Mouse (Mus musculus): ENCODE results near the gene Hhipl2. TPM values are rescaled to one million over a fixed set of nuclear protein-coding genes. Genes with fewer than 3 reads are reported as not detected.
A peak's percentile ranks its signal among the peaks of the same experiment; 100 is the strongest.
"Not testable (repeated sequence)": the region's sequence is repeated elsewhere in the genome, so short reads cannot be mapped to it uniquely, and the experiment has no call there.

Hhipl2 gene
- under 1 TPM in 1 of 3 experiments, not detected in 2; 0.15 TPM for polyA plus RNA-seq (2017; shearing (Covaris generic))

DNA sequence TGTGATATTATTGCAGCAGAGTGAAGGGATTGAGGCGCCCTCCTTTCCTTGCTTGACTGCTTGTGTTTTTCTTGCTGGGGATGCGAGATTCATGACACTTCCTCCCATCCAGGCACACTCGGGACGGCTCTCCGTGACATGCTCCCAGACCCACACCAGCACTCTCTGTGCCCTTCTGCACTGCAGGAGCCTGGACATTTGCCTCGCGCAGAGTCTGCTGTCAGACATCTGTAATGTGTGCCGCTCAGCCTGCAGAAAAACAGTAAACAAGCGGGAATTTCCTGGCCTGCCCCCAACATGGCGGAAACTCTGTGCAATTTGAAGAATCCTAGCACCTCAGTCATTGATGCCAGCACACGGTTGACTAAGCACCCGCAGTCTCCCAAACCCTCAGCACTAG lies at the start of gene Hhipl2:
TSS of gene Hhipl2 (plus strand) at position 343 of the 400 bp plus-strand sequence.
- ATAC-seq, result no peak

DNA sequence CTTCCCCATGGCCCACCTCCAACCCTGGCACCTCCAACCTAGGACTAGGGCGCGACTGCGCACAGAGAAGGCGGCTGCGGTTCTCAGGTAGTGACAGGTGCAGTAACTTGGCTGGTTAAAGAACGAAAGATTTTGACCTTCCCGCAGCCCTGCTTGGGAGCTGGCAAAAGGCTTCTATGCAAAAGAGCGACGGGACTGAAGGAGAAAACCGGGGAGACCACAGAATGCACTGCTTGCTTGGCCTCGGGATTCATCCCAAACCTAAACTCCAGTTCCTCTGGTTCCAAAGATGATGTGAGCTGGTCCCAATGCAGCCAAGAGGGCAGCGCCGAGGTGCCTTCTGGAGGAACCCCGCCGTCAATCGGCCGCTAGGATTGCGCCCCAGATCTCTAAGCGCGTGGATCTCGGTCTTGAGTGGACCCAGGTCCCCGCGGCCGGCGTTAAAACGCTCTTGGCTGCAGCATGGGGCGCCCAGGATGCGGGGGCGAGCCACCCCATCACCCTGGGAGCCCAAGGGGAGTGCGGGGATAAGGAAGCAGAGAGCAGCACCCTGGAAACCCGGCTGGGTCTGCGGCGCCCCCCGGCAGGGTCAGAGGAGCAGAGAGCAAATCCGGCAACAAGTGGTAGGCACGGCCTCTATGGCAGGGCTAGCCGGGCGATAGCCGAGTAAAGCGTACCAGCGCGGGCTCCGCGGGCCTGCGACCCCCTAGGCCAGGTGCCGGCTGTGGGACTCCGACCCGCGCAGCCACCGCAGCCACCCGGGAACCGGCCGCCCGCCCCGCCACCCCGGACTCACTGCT lies 49.2 kb upstream of the Hhipl2 start:
- ATAC-seq, result peak; percentile 7

DNA sequence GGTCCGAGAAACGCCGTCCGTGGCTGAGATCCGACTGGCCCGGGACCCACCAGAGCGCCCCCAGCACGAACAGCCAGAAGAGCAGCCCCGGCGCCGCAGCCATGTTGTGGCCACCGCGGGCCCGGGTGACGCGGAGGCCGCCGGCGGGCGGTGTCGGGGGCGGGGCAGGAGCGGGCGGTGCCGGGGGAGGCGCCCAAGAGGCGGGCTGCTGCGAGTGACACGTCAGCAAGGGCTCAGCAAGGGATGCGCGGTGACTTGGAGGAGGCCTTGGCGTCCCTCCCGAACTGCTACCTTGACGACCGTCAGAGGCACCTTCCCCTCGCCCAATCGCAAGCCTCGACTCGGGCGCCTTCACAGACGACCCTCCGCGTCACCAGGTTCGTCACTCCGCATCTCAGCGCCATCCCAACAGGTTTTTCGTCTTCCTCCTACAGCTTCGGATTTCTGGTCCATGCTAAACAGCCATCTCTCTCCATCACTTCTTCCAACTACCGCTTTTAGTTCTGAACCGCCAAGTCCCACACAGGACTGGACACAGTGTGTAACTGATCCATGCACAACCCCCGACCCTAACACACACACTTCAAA lies 48.5 kb upstream of the Hhipl2 start, which contains the start of gene Mia3:
TSS of gene Mia3 (minus strand) at position 127 of the 588 bp plus-strand sequence.
- ATAC-seq, result peak; percentile 97

DNA sequence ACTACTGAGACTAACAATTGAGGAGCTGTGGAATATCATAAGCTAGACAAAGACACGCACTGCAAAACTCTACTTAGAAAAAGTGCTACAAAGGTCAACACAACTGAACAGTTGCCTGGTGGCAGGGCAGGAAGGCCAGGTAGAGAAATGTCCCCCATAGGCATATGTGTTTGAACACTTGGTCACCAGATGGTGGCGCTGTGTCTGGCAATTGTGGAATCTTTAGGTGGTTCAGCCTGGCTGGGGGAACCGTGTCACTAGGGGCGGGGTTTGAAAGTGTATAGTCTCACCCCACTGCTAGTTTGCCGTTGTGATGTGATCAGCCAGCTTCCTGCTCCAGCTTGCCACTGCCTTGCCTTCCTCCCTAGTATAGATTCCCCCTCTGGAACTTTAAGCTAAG lies 43.3 kb upstream of the Hhipl2 start:
- ATAC-seq, result no peak

DNA sequence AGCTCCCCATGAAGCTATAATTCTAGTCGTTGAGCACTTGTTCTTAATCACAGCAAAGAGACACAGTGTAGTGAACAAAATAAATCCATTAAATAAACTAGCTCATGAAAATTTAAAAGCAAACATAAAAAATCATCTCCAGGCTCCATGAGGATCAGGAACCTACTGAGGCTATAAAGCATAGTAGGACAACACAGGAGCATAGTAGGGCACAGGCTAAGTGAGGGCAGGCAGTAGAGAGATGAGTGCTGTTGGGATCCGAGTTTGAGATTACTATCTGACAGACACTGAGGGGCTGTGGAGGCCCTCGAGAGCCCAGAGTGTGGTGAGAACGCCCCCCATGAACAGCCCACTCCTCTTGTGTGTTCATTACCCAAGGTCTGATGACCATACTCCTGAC lies 41.0 kb upstream of the Hhipl2 start:
- no peak for ATAC-seq

DNA sequence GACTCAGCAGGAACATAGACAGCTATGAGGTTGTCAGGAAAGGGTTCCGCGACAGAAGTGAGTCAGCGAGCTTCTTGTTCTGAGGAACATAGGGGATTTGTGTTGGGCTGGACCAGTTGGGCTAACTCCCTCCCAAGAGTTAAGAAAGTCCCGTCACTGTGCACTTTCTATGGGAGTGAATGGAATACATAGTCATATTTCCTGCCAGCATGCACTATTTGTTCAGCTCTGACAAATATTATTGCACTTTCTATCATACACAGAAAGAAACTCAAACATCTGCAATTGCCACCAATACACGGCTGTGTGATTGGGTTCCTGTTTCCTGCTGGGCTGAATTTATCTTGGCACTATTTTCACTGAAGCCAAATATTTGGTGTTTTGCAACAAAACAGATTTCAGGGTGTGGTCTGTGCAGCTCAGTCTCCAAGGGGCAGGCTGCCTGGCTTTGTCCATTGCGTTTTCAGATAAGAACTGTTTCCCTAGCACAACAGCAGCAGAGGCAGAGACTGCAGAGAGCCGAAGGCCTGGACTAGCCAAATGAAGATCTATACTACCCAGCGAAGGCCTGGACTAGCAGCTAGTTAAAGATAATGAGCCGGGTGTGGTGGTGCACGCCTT lies 39.6 kb upstream of the Hhipl2 start:
- ATAC-seq, result no peak

DNA sequence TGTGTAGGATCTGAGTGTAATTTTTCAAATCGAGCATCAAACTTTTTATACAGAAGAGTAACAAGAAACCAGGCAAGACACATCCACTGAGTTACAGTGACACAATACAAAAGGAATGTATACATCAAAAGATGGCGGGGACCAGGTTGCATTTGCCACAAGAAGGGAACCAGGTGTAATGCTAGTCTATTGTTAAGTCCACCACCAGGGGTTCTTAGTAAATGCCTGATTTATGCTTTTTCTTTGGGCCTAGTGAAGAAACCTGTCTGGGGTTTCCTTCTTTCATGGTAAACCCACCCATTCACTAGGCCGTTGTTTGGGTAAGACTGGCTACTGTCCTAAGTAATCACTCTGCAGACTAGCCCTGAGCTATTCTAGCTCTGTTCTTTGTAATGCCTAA lies 38.6 kb upstream of the Hhipl2 start:
- not testable (repeated sequence) for ATAC-seq

DNA sequence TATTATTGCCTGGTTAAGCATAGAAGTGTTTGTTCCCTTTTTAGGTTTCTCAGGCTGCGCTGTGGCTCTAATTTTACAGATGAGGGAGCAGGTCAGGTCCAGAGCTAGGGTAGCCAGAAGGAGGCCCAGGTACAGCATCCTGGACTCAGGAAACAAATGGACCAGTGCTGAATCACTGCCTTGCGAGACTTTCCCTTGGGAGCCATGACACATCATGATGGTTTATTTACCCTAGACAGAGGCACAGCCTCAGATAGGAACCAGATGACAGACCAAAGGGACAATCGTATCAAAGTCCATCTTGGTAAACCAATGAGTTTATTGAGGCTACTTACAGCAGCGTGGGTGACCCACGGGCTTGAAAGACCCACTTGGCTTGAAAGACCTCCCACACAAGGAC lies 36.2 kb upstream of the Hhipl2 start:
- no peak for ATAC-seq

DNA sequence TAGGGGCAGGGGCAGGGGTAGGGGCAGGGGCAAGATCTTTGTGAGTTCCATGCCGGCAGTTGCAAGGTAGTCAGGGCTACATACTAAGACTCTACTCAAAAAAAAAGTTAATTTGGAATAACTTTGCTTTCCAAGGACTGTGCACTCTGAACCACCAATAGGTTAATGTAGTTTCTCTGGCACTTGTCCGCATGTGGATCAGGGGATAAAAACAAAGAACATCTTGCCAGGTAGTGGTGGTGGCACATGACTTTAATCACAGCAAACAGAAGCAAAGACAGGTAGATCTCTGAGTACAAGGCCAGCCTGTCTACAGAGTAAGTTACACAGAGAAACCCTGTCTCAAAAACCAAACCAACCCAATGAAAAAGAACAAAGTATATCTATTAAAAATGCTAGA lies 35.4 kb upstream of the Hhipl2 start:
- ATAC-seq, result no peak

DNA sequence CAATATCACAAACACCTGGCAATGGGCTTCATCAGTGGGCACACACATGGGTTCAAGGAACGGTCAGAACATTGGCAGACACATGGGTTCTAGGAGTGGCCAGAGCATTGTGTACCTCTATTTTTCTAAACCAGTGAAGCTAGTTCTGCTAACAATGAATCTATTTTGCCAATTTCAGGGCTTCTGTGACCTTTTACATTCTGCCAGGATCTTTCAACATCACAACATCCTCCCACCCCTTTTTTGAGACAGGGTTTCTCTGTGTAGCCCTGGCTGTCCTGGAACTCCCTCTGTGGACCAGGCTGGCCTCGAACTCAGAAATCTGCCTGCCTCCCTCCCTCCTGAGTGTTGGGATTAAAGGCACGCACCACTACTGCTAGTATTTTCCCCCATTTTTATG lies 30.6 kb upstream of the Hhipl2 start:
- ATAC-seq, result not testable (repeated sequence)

DNA sequence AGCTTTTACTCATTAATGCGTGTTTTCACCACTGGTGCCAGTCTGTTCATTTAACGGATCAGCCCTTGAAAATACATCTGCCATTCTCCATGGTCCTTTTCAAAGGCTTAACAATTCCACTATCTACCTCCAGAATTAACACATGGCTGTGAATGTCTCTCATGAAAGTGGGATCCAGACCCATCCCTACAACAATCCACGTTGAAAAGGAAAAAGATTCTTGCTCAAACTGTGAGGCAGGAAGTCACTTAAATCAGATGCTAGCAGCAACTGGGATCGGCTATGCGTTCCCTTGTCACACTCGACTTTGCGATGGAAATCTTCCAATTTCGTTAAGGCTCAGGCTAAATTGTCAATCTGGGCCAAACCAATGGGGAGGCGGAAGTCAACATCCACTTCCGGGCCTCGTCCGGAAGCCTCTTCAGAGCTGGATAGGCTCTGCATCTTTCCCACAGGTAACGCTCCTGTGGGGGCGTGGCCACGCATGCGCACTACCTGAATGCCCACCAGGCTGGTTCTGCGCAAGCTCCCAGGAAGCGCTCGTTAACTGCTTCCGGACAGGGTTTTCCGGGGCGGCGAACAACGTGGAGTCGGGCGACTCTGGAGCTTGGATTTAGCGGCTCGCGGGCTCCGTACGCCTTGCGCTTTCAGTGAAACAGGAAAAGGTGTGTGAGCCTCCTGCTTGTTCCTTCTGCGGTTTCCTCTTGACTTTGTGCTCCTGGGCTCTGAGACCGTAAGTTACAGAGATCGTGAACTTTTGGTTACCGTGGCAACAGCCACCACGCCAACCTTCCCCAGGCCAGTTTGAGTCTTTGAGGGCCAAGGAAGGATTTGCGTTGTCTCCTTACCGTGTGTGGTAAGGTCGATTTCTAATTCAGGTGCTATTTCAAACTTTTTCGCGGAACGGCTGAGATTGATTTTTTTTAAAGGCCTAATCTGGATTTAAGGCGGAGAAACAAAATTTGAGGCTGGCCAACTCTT lies 29.3 kb upstream of the Hhipl2 start, which contains the start of gene Taf1a:
TSS of gene Taf1a (plus strand) at position 556 of the 981 bp plus-strand sequence.
- peak; percentile 100 for ATAC-seq

DNA sequence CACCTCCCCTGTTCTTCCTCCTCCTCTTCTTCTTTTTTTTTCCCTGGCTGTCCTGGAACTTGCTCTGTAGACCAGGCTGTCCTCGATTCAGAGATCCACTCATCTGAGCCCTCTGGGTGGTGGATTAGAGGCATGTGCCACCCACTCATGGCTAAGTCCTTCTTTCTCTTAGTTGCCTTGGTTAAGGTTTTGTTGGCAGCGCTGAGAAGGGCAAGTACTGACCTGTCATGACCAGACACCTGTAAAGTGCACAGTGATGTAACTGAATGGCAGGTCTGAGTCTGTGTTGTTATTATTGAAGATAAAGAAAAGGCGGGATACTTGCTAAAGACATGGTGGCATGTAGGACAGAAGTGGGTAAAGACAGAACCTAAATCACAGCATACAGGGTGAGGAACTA lies 14.6 kb upstream of the Hhipl2 start:
- no peak for ATAC-seq

DNA sequence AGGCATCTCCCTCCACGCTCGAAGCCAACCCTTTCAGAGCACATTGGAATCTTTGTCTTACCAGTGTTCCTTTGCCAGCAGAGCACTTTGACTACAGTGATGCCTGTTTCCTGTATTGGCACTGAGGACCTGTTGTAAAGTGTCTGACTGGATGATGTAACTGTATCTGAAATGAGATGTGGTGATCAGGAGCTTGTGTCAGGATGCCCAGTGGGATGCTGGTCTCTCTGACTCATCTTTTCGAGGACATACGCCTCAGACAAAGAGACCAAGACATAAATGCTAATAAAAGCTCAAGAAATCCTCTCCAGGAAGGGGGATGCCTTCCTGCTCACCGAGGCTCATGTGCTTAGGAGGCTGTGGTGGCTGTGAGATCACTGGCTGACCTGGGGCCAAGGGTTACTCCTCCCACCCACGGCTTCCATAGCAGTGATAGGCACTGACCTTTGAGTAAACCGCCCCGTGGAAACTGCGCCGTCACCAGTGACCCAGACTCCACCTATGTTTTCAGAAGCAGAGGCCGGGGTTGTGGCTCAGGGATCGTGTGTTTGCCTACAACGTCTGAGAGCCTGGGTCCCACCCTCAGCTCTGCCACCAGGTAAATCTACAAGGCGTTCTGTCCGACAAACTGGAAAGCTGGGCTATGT lies 3.8 kb upstream of the Hhipl2 start:
- no peak for ATAC-seq

DNA sequence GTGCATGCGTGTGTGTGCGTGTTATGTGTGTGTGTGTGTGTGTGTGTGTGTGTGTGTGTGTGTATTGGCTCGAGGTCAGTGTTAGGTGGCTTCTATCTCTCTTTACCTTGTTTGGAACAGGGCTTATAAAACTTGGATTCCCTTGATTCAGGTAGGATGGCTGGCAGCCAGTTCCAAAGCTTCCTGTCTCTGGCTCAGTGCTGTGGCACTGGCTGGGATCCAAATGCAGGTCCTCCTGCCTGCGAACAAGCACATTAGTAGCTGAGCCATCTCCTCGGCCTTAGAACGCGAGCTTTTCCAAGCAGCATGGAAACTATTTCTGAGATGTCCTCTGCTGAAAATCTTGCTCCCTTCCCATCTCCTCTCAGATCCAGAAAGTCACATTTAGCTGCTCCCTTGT lies 1.7 kb downstream of the Hhipl2 start:
- ATAC-seq, result no peak

DNA sequence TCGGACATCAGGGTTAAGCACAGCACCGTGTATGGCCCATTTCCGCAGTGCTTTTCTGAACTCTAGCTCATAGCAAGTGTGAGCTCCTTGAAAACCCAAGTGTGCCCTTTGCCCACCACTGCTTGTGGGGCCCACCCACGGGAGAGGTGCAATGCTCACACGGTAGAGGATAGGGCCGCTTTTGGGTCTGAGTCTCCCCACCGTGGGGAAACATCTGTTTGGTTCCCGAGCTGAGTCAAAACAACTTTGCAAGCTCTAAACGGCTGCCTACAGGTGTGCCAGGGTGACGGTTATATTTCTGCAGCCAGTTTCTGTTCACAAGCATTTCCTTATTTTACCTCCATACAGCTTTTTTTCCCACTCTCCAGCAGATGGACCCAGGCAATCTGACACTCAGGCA lies 2.3 kb downstream of the Hhipl2 start:
- no peak for ATAC-seq

DNA sequence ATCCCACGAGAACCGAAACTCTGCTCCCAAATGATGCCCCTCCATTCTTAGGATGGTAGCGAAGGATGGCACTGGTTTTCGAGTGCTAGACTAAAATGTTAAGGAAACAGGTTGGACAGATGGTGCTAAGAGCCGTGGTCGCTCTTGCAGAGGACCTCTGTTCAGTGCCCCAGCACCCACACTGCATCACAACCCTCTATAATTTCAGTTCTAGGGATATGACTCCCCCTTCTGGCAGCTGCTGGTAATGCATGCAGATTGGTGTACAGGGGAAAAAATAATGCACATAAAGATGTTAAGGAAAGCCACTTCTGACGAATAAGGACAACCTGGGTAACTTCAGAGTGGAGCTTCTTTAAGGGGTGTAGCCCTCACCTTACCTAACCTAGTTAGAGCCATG lies 6.1 kb downstream of the Hhipl2 start:
- no peak for ATAC-seq

DNA sequence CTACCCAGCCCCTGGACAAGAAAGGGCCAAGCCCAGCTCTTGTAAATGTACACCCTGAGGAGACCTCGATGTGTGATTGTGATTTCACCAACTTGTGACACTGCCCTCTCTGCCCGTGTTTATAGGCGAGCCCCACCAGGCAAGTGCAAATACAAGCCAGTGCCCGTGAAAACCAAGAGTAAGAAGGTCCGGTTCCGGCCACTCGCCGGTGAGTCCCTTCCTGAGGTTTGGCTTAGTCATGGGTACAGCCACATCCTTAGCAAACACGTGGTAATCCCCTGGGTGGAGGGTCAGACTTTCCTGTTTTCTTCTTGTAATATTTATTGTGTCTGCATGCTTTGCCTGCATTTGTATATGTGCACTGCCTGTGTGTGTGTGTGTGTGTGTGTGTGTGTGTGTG lies 16.9 kb downstream of the Hhipl2 start:
- ATAC-seq, result no peak

DNA sequence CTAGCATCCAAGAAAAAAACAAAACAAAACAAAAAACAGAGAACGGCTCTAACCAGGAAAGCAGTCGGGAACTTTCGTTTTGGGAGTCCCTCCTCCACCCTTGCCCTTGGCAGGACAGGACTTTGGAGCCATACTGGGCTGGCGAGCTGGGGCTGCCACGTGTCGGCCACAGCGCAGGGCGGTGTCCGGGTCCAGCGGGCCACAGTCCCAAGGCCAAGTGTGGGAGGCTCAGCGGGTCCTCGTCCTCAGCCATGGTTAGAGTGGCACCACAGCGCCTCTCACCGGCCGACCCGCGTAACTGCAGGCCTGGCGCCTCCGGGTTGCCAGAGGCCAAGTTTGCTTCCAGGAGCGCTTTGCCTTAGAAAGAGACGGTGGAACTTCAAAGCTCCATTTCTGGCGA lies 21.0 kb downstream of the Hhipl2 start:
- no peak for ATAC-seq

DNA sequence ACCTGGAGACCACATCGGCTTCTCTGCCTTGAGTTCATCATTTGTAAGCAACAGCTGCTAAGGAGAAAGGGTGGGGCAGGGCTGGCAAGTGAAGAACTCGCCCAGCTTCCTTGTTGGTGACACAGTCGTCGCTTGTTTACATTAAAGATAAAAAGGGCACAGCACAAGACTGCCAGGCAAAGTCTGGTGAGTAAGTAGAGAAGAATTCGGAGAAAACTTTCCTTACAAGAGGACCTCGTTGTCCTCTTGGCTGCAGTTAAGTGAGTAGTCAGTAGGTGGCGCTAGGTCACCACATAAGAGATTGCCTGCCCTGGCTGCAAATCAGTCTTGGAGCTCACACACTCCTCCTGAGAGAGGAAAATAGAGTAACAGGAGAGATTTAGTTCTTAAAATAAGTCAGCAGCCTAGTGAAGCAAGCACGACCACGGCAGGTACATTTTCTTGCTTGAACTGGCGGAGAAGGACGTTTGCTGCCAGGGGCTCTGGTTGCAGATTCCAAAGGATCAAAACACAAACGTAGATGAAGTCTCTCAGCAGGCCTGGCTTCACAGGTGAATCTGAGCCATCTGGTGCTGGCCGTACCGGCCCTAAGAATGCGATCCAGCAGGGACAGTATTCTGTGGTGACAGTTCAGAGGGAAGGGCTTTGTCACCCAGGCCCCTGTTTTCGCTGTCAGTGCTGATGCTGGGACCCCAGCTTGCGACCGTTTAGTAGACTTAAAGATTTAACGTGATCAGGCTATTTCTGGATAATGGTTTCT lies 24.2 kb downstream of the Hhipl2 start:
- ATAC-seq, result peak; percentile 50

DNA sequence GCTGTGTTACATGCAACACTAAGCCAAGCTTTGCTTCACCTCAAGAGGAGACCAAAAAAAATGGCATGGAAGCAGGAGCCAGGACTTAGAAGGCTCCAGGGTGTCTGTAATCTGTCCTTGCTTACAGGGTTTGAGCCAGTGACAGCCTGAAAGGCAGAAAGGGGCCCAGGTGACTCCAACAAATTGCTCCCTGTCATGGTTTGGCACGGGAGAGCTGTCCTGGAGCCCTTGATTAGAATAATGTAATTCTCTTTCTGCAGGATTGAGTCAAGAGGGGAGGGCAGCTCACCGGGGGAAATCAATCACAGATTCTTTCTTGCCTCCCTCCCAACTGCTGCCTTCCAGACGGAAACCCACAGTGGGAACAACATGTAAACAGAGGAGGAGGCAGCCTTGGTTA lies 35.1 kb downstream of the Hhipl2 start:
- ATAC-seq, result no peak
